Mouse (Mus musculus): ENCODE measurements around the gene Lcn10.
"Not testable (repeated sequence)": the region's sequence is repeated elsewhere in the genome, so short reads cannot be mapped to it uniquely, and the experiment has no call there.

Gene Lcn10

GRCm38 (mm10) chr2:25706643-25707481 lies 24.3 kb downstream of the Lcn10 start, which contains the start of gene Bmyc:
Bmyc (plus strand) TSS chr2:25706739.
- in situ Hi-C loops (cut with MseI, MboI): no loop called here

- in situ Hi-C loops (cut with MseI, MboI): no loop called here
Observed at GRCm38 (mm10) chr2:25708121-25708520, 25.6 kb downstream of the Lcn10 start.

- in situ Hi-C loops (cut with MseI, MboI): not testable (repeated sequence)
Observed at GRCm38 (mm10) chr2:25709056-25709455, 26.5 kb downstream of the Lcn10 start.

GRCm38 (mm10) chr2:25709791-25710190 lies 27.3 kb downstream of the Lcn10 start:
- in situ Hi-C loops (cut with MseI, MboI): not testable (repeated sequence)

- in situ Hi-C loops (cut with MseI, MboI): not testable (repeated sequence)
Observed at GRCm38 (mm10) chr2:25711641-25712040, 29.1 kb downstream of the Lcn10 start.

GRCm38 (mm10) chr2:25717222-25717621 lies 34.7 kb downstream of the Lcn10 start:
- in situ Hi-C loops (cut with MseI, MboI): no loop called here

- in situ Hi-C loops (cut with MseI, MboI): no loop called here
Observed at GRCm38 (mm10) chr2:25733199-25733930, 50.8 kb downstream of the Lcn10 start.
